In genomic region chr1:81516575-81517210, GRCm38 (mm10) we compare ENCODE assay signal across 8 mouse cellular contexts.
A peak's percentile ranks its signal among the peaks of the same experiment; 100 is the strongest.
DNase-seq lines count a peak whose midpoint lies in the region; ATAC-seq and TF ChIP-seq lines count a peak whose summit lies in the region.

No protein-coding gene starts in this region.

- CTCF ChIA-PET in Patski (lab: Charles Lee) = no interaction called here

- 55% methylated on average over 10 of the region's 10 CpGs for WGBS in heart, embryonic 10.5 days
- WGBS in hindbrain, embryonic 12.5 days = 59% methylated on average over 10 of the region's 10 CpGs
- WGBS in midbrain, embryonic 12.5 days = 61% methylated on average over 10 of the region's 10 CpGs

- H3K36me3 ChIP-seq in heart, embryonic 10.5 days = no peaks in the 10 kb centered on the region
- no peaks in the 10 kb centered on the region for H3K36me3 ChIP-seq in hindbrain, embryonic 12.5 days
- H3K36me3 ChIP-seq in midbrain, embryonic 12.5 days = no peaks in the 10 kb centered on the region

- no peak overlapping the region for H3K4me3 ChIP-seq in heart, embryonic 10.5 days
- H3K4me3 ChIP-seq in hindbrain, embryonic 12.5 days = no peak overlapping the region
- no peak overlapping the region for H3K4me3 ChIP-seq in midbrain, embryonic 12.5 days

- H3K9me3 ChIP-seq in heart, embryonic 10.5 days = no peaks in the 10 kb centered on the region
- H3K9me3 ChIP-seq in hindbrain, embryonic 12.5 days (replicated peaks) = no peaks in the 10 kb centered on the region
- no peaks in the 10 kb centered on the region for H3K9me3 ChIP-seq in midbrain, embryonic 12.5 days

- H3K27ac ChIP-seq in heart, embryonic 10.5 days = no peak overlapping the region
- no peak overlapping the region for H3K27ac ChIP-seq in hindbrain, embryonic 12.5 days
- H3K27ac ChIP-seq in midbrain, embryonic 12.5 days (replicated peaks) = no peak overlapping the region

- no peak for ATAC-seq in Patski
- 0 out of 2 replicates have a peak, but pooled peaks have one; percentile 61 for ATAC-seq in hindbrain, embryonic 12.5 days (ENCODE audit: low FRiP score)
- peak; percentile 73 for ATAC-seq in midbrain, embryonic 12.5 days (ENCODE audit: low FRiP score, low read depth)

- in situ Hi-C loops in Patski (cut with MboI; ENCODE audit: low pct_unique_long_range_greater_than_20kb) = loop anchor here (5.0 to 25.0 kb wide), 3 partner anchors 218 to 921 kb away; partner anchors contain the start of gene Irs1

- no peak overlapping the region for H3K4me2 ChIP-seq in hindbrain, embryonic 12.5 days (replicated peaks)
- H3K4me2 ChIP-seq in midbrain, embryonic 12.5 days (replicated peaks) = no peak overlapping the region

- DNase-seq in heart, postnatal 4 days = peak; percentile 11
- DNase-seq in heart, embryonic 10.5 days (ENCODE audit: low spot score) = no peak
- DNase-seq in 3T3-L1 (ENCODE audit: low read depth, low spot score) (peak; percentile 77), Patski (ENCODE audit: low read depth, low spot score) (no peak)
- no peak for DNase-seq in ovary, postnatal 10 days (ENCODE audit: low spot score)
- no peak for DNase-seq in frontal cortex, postnatal 10 days (ENCODE audit: low spot score in 2 of 2)

- peak; percentile 63 for TF ChIP-seq CTCF in Patski (IDR thresholded peaks at IDR 0.05)

- no peaks in the 10 kb centered on the region for H3K27me3 ChIP-seq in heart, embryonic 10.5 days (ENCODE audit: insufficient read depth, poor library complexity, severe bottlenecking)
- no peaks in the 10 kb centered on the region for H3K27me3 ChIP-seq in Patski
- no peaks in the 10 kb centered on the region for H3K27me3 ChIP-seq in hindbrain, embryonic 12.5 days
- H3K27me3 ChIP-seq in midbrain, embryonic 12.5 days = no peaks in the 10 kb centered on the region

- H3K4me1 ChIP-seq in heart, embryonic 10.5 days = no peaks in the 10 kb centered on the region
- H3K4me1 ChIP-seq in hindbrain, embryonic 12.5 days = peaks cover 2% of the 10 kb centered on the region
- peaks cover 12% of the 10 kb centered on the region; the same call in 1 of the 2 replicates for H3K4me1 ChIP-seq in midbrain, embryonic 12.5 days

- no peak overlapping the region for H3K9ac ChIP-seq in hindbrain, embryonic 12.5 days
- no peak overlapping the region for H3K9ac ChIP-seq in midbrain, embryonic 12.5 days (replicated peaks)

- POLR2A ChIA-PET in Patski (lab: Charles Lee) = no interaction called here

Comparison
In these comparisons a context has a peak if more than half of its experiments do, and no peak if none do; other contexts are left out.
1. DNase-seq: peak in heart, postnatal 4 days (single experiment) and 3T3-L1 (single experiment); none in heart, embryonic 10.5 days (single experiment), Patski (single experiment), ovary, postnatal 10 days (single experiment) and frontal cortex, postnatal 10 days (0 of 2).